Mouse (Mus musculus) heart, postnatal 0 days (tissue): Measurements from ENCODE around the gene Cnn3. TPM values are rescaled to one million over a fixed set of nuclear protein-coding genes. Genes with fewer than 3 reads are reported as not detected.

Source experiments
- ATAC-seq: fragments of 200-750 bp; cut with Nextera tagmentation; 2 replicates; pipeline ENCODE4 v1.8.0; 2017; ENCODE audit warnings: low read depth, moderate number of reproducible peaks, moderate library complexity; ENCODE audit not compliant: insufficient read depth
- DNase-seq: peaks from one replicate; pipeline ENCODE4 v3.0.0-alpha.2; 2016; ENCODE audit warnings: low spot score
- H3K27ac ChIP-seq: fragments of 300-500 bp; sonication (generic); 2 replicates; pipeline ENCODE4 v1.5.1; 2014; ENCODE audit warnings: low read depth, mild to moderate bottlenecking
- H3K27me3 ChIP-seq: fragments of 300-500 bp; sonication (generic); 2 replicates; pipeline ENCODE4 v1.6.1; 2014; ENCODE audit warnings: low read length, mixed read lengths; ENCODE audit not compliant: control insufficient read depth, insufficient read depth
- H3K36me3 ChIP-seq: fragments of 300-500 bp; sonication (generic); replicated peaks from 2 replicates; pipeline ENCODE4 v1.6.1; 2014; ENCODE audit warnings: low read length, mixed read lengths; ENCODE audit not compliant: control insufficient read depth, insufficient read depth
- H3K4me1 ChIP-seq: fragments of 300-500 bp; sonication (generic); 2 replicates; pipeline ENCODE4 v1.6.1; 2014; ENCODE audit warnings: antibody characterized with exemption; ENCODE audit not compliant: control insufficient read depth, insufficient read depth
- H3K4me2 ChIP-seq: fragments of 300-500 bp; sonication (generic); 2 replicates; pipeline ENCODE4 v1.6.1; 2014; ENCODE audit warnings: low read depth, mild to moderate bottlenecking, low read length, moderate library complexity
- H3K4me3 ChIP-seq: fragments of 300-500 bp; sonication (generic); 2 replicates; pipeline ENCODE4 v1.5.1; 2014; ENCODE audit warnings: low read depth, low read length
- H3K9ac ChIP-seq: fragments of 300-500 bp; sonication (generic); replicated peaks from 2 replicates; pipeline ENCODE4 v1.6.1; 2014; ENCODE audit warnings: low read depth, low read length, mixed read lengths
- H3K9me3 ChIP-seq: fragments of 300-500 bp; sonication (generic); replicated peaks from 2 replicates; pipeline ENCODE4 v1.6.1; 2016; ENCODE audit warnings: low read length; ENCODE audit not compliant: control insufficient read depth
- CTCF ChIP-seq: IDR thresholded peaks from 2 replicates; pipeline ENCODE4 v1.5.1; 2016; ENCODE audit warnings: antibody characterized with exemption, control low read depth, low read depth
- EP300 ChIP-seq: IDR thresholded peaks from 2 replicates; pipeline ENCODE4 v1.6.1; 2016; ENCODE audit warnings: antibody characterized with exemption, low read depth
- WGBS: fragments of 180-500 bp; shearing (Covaris S2); extraction: QIAGEN DNeasy Blood & Tissue Kit; methylation state at CpG from one replicate; pipeline ENCODE4 v1.1.7; 2014; 5-methylcytosine and 5-hydroxymethylcytosine counted together
- polyA plus RNA-seq: library from polyadenylated mRNA; unstranded; fragments of >200 nt; fragmentation: Nextera tagmentation; extraction: Ambion mirVana; gene quantifications from 2 replicates; pipeline ENCODE4 v1.2.1, GENCODE M21; 2015
- total RNA-seq: library from RNA; depleted of rRNA; stranded (reverse); fragments of >200 nt; gene quantifications from 2 replicates; pipeline ENCODE4 v1.2.3, GENCODE M21; 2014; ENCODE audit warnings: low replicate concordance

Gene Cnn3
- total and polyA plus RNA-seq, 2 experiments from 2014 or later = 132 to 190 TPM

- DNase-seq (no peak), ATAC-seq (no peak)
- no peak overlapping the region for H3K4me2 ChIP-seq
- H3K36me3 ChIP-seq = no peaks in the 10 kb centered on the region
- TF ChIP-seq CTCF (no peak), EP300 (no peak)
- WGBS = 75% methylated on average over 4 of the region's 4 CpGs
- no peaks in the 10 kb centered on the region for H3K27me3 ChIP-seq
- H3K9ac ChIP-seq = no peak overlapping the region
- H3K4me1 ChIP-seq = no peaks in the 10 kb centered on the region
- no peaks in the 10 kb centered on the region for H3K9me3 ChIP-seq
- H3K27ac ChIP-seq = no peak overlapping the region
- H3K4me3 ChIP-seq = no peak overlapping the region
These were observed 24.9 kb upstream of the Cnn3 start for GRCm38 (mm10) chr3:121401384-121401783.

DNA sequence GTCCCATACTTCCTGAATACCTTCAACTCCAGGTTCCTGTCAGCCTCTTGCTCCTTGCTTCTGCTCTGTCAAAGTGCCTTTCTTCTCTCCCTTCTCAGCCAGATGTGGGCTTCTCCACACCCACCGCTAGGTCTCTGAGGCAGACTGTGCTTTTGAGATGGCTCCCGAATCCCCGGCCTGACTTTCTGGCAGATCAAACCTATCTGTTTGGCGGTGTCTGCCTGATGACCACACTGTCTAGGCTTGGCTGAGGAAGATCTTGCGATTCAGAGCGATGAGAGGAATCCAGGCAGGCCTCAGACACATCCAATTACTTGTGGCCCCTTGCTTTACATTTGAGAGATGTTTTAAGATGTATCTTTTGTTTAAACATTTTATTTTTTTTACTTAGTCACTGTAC is 24.2 kb upstream of the Cnn3 start:
- TF ChIP-seq EP300 (no peak), CTCF (no peak)
- no peak for ATAC-seq
- Histone ChIP-seq H3K4me1 (no peaks in the 10 kb centered on the region), H3K27ac (no peak overlapping the region), H3K4me3 (no peak overlapping the region), H3K4me2 (no peak overlapping the region), H3K9ac (no peak overlapping the region), H3K27me3 (no peaks in the 10 kb centered on the region), H3K9me3 (no peaks in the 10 kb centered on the region), H3K36me3 (no peaks in the 10 kb centered on the region)
- WGBS = 69% methylated on average over 6 of the region's 6 CpGs
- DNase-seq = no peak

- Histone ChIP-seq H3K9ac (no peak overlapping the region), H3K4me1 (no peaks in the 10 kb centered on the region), H3K9me3 (no peaks in the 10 kb centered on the region), H3K4me2 (no peak overlapping the region), H3K36me3 (no peaks in the 10 kb centered on the region), H3K4me3 (no peak overlapping the region), H3K27ac (no peak overlapping the region), H3K27me3 (no peaks in the 10 kb centered on the region)
- WGBS = 52% methylated on average over 5 of the region's 5 CpGs
- ATAC-seq (no peak), DNase-seq (no peak)
- TF ChIP-seq CTCF (no peak), EP300 (no peak)
These were observed 22.8 kb upstream of the Cnn3 start for GRCm38 (mm10) chr3:121403449-121403848.

DNA sequence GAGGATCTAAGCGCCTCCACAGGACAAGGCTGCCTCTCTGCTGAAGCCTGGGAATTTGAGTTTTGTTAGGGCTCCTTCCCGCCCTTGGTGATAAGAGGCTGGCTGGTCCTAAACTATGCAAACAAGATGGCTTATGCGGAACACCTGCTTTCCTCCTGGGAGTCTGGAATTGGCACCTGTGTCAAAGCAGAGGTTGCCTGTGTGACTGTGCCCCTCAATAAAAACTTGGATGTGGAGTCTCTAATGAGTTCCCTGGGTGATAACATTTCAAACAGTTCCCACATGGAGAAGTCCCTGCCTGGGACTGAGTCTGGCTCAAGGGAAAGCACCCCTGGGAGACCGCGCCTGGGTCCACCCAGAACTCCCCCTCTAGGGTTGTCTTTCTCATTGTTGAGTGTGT is 21.2 kb upstream of the Cnn3 start:
- H3K36me3 ChIP-seq = no peaks in the 10 kb centered on the region
- H3K9me3 ChIP-seq = no peaks in the 10 kb centered on the region
- no peaks in the 10 kb centered on the region for H3K4me1 ChIP-seq
- TF ChIP-seq EP300 (no peak), CTCF (no peak)
- no peaks in the 10 kb centered on the region for H3K27me3 ChIP-seq
- no peak for DNase-seq
- 75% methylated on average over 5 of the region's 5 CpGs for WGBS
- no peak overlapping the region for H3K4me3 ChIP-seq
- no peak for ATAC-seq
- H3K27ac ChIP-seq = no peak overlapping the region
- no peak overlapping the region for H3K4me2 ChIP-seq
- H3K9ac ChIP-seq = no peak overlapping the region

- no peak for ATAC-seq
- Histone ChIP-seq H3K4me1 (no peaks in the 10 kb centered on the region), H3K4me3 (no peak overlapping the region), H3K36me3 (no peaks in the 10 kb centered on the region), H3K9ac (no peak overlapping the region), H3K27me3 (no peaks in the 10 kb centered on the region), H3K4me2 (no peak overlapping the region), H3K27ac (no peak overlapping the region), H3K9me3 (no peaks in the 10 kb centered on the region)
- DNase-seq = no peak
- TF ChIP-seq CTCF (no peak), EP300 (no peak)
- WGBS = 59% methylated on average over 9 of the region's 9 CpGs
These were observed 18.9 kb upstream of the Cnn3 start for GRCm38 (mm10) chr3:121407417-121407816.

DNA sequence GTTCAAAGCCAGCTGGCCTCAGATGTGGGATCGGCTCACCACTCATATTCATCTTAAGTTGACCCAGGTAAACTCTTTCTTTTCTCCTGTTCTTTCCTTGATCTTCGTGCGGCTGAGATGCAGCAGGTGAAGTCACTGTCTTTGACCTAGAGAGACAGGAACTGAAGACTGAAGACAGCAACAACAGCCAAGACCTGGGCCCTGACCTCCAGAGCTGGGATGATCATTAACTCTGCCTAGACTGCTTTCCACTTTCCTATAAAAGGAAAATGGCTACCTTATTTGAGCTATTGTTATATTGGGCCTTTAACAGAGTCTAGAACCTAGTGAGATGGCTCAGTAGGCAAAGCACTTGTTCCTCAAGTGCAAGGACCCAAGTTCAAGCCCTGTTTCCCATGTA is 17.9 kb upstream of the Cnn3 start:
- Histone ChIP-seq H3K4me1 (no peaks in the 10 kb centered on the region), H3K9me3 (no peaks in the 10 kb centered on the region), H3K27me3 (no peaks in the 10 kb centered on the region), H3K9ac (no peak overlapping the region), H3K36me3 (no peaks in the 10 kb centered on the region), H3K27ac (no peak overlapping the region), H3K4me2 (no peak overlapping the region), H3K4me3 (no peak overlapping the region)
- ATAC-seq (no peak), DNase-seq (no peak)
- 90% methylated on average over 3 of the region's 3 CpGs for WGBS
- no peak for TF ChIP-seq CTCF
